Mouse (Mus musculus): ENCODE data around the gene Hyou1. TPM values are rescaled to one million over a fixed set of nuclear protein-coding genes. Genes with fewer than 3 reads are reported as not detected.
"Not testable (repeated sequence)": the region's sequence is repeated elsewhere in the genome, so short reads cannot be mapped to it uniquely, and the experiment has no call there.

The Hyou1 gene
- polyA plus RNA-seq, 1 experiment from 2014 or later: 32.5 TPM

- 85% methylated on average over 2 of the region's 2 CpGs for whole genome bisulfite sequencing
- no peak for ATAC-seq (ENCODE audit: insufficient number of reproducible peaks, low FRiP score, low TSS enrichment, low read depth)
- Histone ChIP-seq H3K4me3 (no peak overlapping the region), H3K9ac (no peak overlapping the region), H3K36me3 (peaks cover 63% of the 10 kb centered on the region), H3K9me3 (no peaks in the 10 kb centered on the region), H3K4me2 (no peak overlapping the region), H3K27me3 (no peaks in the 10 kb centered on the region), H3K4me1 (peaks cover 10% of the 10 kb centered on the region; the same call in 1 of the 2 replicates), H3K27ac (no peak overlapping the region)
Measured at GRCm38 (mm10) chr9:44410647-44411336, 31.5 kb downstream of the Hyou1 start.

DNA sequence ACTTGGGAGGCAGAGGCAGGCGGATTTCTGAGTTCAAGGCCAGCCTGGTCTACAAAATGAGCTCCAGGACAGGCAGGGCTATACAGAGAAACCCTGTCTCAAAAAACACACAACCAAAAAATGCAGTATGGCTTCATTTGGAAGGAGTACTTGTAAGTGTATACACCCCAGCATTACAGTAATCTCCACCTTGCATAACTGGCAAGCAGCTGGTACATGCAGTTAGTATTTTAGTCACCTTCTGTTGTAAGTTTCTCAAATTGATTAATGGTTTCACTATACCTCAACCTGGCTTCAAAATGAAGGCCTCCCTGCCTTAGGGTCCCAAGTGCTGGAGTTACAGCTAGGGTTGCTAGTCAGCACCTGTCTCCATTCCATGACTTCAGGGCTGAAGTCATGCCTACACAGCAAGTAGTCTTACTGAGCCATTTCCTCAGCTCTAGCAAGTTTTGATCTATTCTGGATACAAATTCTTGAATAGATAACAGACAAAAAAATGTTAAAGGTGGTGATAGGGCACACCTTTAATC, 32.4 kb downstream of the Hyou1 start:
- Histone ChIP-seq H3K4me3 (no peak overlapping the region), H3K4me2 (no peak overlapping the region), H3K27ac (no peak overlapping the region), H3K4me1 (peaks cover 5% of the 10 kb centered on the region; the same call in 1 of the 2 replicates), H3K27me3 (no peaks in the 10 kb centered on the region), H3K9ac (no peak overlapping the region), H3K36me3 (peaks cover 63% of the 10 kb centered on the region), H3K9me3 (no peaks in the 10 kb centered on the region)
- ATAC-seq (ENCODE audit: insufficient number of reproducible peaks, low FRiP score, low TSS enrichment, low read depth): no peak
- WGBS: 88% methylated on average over 1 of the region's 1 CpGs

DNA sequence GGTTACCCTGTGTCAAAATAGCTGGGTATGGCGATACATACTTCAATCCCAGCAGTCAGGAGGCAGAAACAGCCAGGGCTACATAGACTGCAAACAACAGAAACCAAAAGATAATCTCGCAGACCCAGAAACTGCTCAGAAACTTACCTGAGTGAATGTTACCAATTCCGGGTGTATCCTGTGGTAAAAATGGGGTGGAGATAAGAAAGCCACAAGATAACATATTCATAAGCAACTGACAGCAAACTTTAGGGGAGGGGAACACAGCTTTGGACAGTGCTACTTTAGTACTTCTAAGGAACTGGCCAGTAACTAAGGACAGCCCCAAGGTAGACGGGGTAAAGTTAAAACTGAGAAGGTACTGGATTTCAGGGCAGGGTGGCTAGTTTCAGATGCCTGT, 33.0 kb downstream of the Hyou1 start:
- no peak overlapping the region for H3K9ac ChIP-seq
- WGBS: 81% methylated on average over 4 of the region's 4 CpGs
- no peak for ATAC-seq (ENCODE audit: insufficient number of reproducible peaks, low FRiP score, low TSS enrichment, low read depth)
- H3K27me3 ChIP-seq: no peaks in the 10 kb centered on the region
- no peak overlapping the region for H3K4me2 ChIP-seq
- H3K4me1 ChIP-seq: peaks cover 10% of the 10 kb centered on the region
- H3K9me3 ChIP-seq: no peaks in the 10 kb centered on the region
- H3K4me3 ChIP-seq: no peak overlapping the region
- H3K36me3 ChIP-seq: peaks cover 63% of the 10 kb centered on the region
- H3K27ac ChIP-seq: no peak overlapping the region

DNA sequence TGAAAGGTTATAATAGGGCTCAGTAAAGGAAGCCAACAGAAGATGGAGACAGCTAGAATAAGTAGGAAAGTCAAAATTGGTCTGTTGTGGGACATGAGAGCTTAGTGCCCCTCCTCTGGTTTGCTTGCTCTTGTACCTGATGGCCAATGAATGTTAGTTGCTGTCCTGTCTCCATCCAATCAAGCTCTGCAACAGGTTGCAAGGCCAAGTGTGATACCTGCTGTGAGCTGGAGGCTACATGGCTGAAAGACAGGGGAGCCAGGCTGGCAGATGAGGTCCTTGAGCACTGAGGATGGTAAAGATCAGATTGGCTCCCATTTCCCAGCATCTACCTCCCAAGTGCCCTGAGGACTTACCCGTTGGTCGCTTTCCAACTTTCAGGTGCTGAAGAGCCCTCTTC, 33.5 kb downstream of the Hyou1 start:
- Histone ChIP-seq H3K4me1 (peaks cover 13% of the 10 kb centered on the region), H3K9me3 (no peaks in the 10 kb centered on the region), H3K36me3 (peaks cover 63% of the 10 kb centered on the region), H3K4me2 (no peak overlapping the region), H3K9ac (no peak overlapping the region), H3K27ac (no peak overlapping the region), H3K4me3 (no peak overlapping the region), H3K27me3 (no peaks in the 10 kb centered on the region)
- no peak for ATAC-seq (ENCODE audit: insufficient number of reproducible peaks, low FRiP score, low TSS enrichment, low read depth)
- 64% methylated on average over 2 of the region's 2 CpGs for WGBS

DNA sequence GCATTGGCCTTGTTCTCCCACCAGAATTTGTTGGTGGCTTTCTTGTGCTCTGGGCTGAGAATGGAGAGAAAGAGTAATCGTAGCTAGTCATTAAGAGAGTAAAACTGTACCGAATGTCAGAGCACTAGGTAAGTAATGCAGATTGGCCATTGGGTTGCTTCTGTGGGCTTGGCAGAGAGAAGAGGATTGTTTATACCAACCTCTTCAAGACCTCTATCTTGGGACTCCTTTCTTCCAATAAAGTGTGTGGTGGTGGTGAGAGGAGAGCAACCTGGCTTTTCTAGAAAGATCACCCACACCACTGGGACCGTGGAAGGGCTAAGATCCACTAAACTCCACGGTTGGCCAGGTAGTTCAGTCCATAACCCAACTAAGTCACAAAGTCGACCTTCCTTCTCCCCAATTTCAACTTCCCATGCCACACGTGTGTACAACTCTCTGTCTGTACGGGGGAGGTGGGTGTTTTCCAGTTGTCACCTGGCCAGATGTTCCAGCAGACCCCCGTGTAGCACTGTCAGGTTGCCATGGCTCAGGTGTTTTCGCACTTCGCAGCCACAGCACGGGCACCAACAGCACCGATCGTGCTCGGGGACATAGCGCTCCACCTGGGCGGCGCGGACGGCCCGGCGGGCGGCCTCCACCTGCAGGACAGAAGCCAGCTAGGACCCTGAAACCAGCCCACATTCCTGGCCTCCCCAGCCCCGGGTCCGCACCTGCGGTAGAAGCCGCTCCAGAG, 38.0 kb downstream of the Hyou1 start:
- H3K4me1 ChIP-seq: peaks cover 13% of the 10 kb centered on the region
- WGBS: 7% methylated on average over 26 of the region's 26 CpGs
- H3K36me3 ChIP-seq: peaks cover 26% of the 10 kb centered on the region
- peak; percentile 41; the same call in 1 of the 2 replicates for ATAC-seq (ENCODE audit: insufficient number of reproducible peaks, low FRiP score, low TSS enrichment, low read depth)
- H3K9ac ChIP-seq: peak overlapping the region; percentile 80
- H3K27me3 ChIP-seq: no peaks in the 10 kb centered on the region
- H3K9me3 ChIP-seq: no peaks in the 10 kb centered on the region
- H3K4me3 ChIP-seq: peak overlapping the region; percentile 84
- H3K27ac ChIP-seq: peak overlapping the region; percentile 70
- peak overlapping the region; percentile 88 for H3K4me2 ChIP-seq

GRCm38 (mm10) chr9:44417892-44418363, 38.6 kb downstream of the Hyou1 start:
- H3K9ac ChIP-seq: peak overlapping the region; percentile 80
- peak overlapping the region; percentile 88 for H3K4me2 ChIP-seq
- peak overlapping the region; percentile 84 for H3K4me3 ChIP-seq
- H3K9me3 ChIP-seq: no peaks in the 10 kb centered on the region
- peaks cover 20% of the 10 kb centered on the region for H3K36me3 ChIP-seq
- H3K27ac ChIP-seq: peak overlapping the region; percentile 70
- under 1% methylated on average over 38 of the region's 38 CpGs for WGBS
- H3K4me1 ChIP-seq: peaks cover 13% of the 10 kb centered on the region
- H3K27me3 ChIP-seq: no peaks in the 10 kb centered on the region
- peak; percentile 84 for ATAC-seq (ENCODE audit: insufficient number of reproducible peaks, low FRiP score, low TSS enrichment, low read depth)

- H3K4me3 ChIP-seq: peak within 1 kb of the TSS; percentile 84
- no peak for ATAC-seq (ENCODE audit: insufficient number of reproducible peaks, low FRiP score, low TSS enrichment, low read depth)
- H3K9me3 ChIP-seq: no peaks in the 10 kb centered on the region
- peaks cover 13% of the 10 kb centered on the region for H3K36me3 ChIP-seq
- H3K4me1 ChIP-seq: peaks cover 13% of the 10 kb centered on the region
- whole genome bisulfite sequencing: 75% methylated on average over 14 of the region's 14 CpGs
- H3K9ac ChIP-seq: peak within 1 kb of the TSS; percentile 80
- peak within 1 kb of the TSS; percentile 88 for H3K4me2 ChIP-seq
- no peaks in the 10 kb centered on the region for H3K27me3 ChIP-seq
- peak within 1 kb of the TSS; percentile 70 for H3K27ac ChIP-seq
Measured at GRCm38 (mm10) chr9:44418519-44419385, 39.5 kb downstream of the Hyou1 start, which contains the start of gene Ccdc84. TSS of gene Ccdc84 (minus strand) at chr9:44418569.

- peaks cover 13% of the 10 kb centered on the region for H3K4me1 ChIP-seq
- not testable (repeated sequence) for H3K27me3 ChIP-seq; H3K4me3 ChIP-seq; H3K9ac ChIP-seq; H3K27ac ChIP-seq; H3K36me3 ChIP-seq; H3K4me2 ChIP-seq; H3K9me3 ChIP-seq; ATAC-seq (ENCODE audit: insufficient number of reproducible peaks, low FRiP score, low TSS enrichment, low read depth)
- WGBS: 96% methylated on average over 9 of the region's 9 CpGs
Measured at GRCm38 (mm10) chr9:44419730-44420129, 40.4 kb downstream of the Hyou1 start.

GRCm38 (mm10) chr9:44420280-44420898, 41.1 kb downstream of the Hyou1 start:
- ATAC-seq (ENCODE audit: insufficient number of reproducible peaks, low FRiP score, low TSS enrichment, low read depth): no peak
- no peak overlapping the region for H3K4me3 ChIP-seq

GRCm38 (mm10) chr9:44423576-44423975, 44.3 kb downstream of the Hyou1 start:
- no peak overlapping the region for H3K4me2 ChIP-seq
- no peaks in the 10 kb centered on the region for H3K27me3 ChIP-seq
- ATAC-seq (ENCODE audit: insufficient number of reproducible peaks, low FRiP score, low TSS enrichment, low read depth): no peak
- H3K4me1 ChIP-seq: peaks cover 1% of the 10 kb centered on the region; the same call in 1 of the 2 replicates
- WGBS: 83% methylated on average over 4 of the region's 4 CpGs
- no peak overlapping the region for H3K9ac ChIP-seq
- H3K9me3 ChIP-seq: no peaks in the 10 kb centered on the region
- H3K27ac ChIP-seq: no peak overlapping the region
- no peaks in the 10 kb centered on the region for H3K36me3 ChIP-seq
- no peak overlapping the region for H3K4me3 ChIP-seq

More at GRCm38 (mm10) chr9:44420280-44420898, 41.1 kb downstream of the Hyou1 start:
- no peaks in the 10 kb centered on the region for H3K9me3 ChIP-seq
- H3K9ac ChIP-seq: no peak overlapping the region
- no peak overlapping the region for H3K4me2 ChIP-seq
- no peaks in the 10 kb centered on the region for H3K27me3 ChIP-seq
- no peak overlapping the region for H3K27ac ChIP-seq
- peaks cover 13% of the 10 kb centered on the region for H3K4me1 ChIP-seq
- 71% methylated on average over 5 of the region's 5 CpGs for WGBS
- H3K36me3 ChIP-seq: no peaks in the 10 kb centered on the region

GRCm38 (mm10) chr9:44432577-44433185, 53.4 kb downstream of the Hyou1 start:
- Histone ChIP-seq H3K4me3 (no peak overlapping the region), H3K27ac (no peak overlapping the region), H3K4me1 (peaks cover 7% of the 10 kb centered on the region), H3K9ac (no peak overlapping the region), H3K4me2 (no peak overlapping the region), H3K27me3 (no peaks in the 10 kb centered on the region), H3K36me3 (no peaks in the 10 kb centered on the region), H3K9me3 (no peaks in the 10 kb centered on the region)
- WGBS: 52% methylated on average over 5 of the region's 5 CpGs
- no peak for ATAC-seq (ENCODE audit: insufficient number of reproducible peaks, low FRiP score, low TSS enrichment, low read depth)
